Mouse (Mus musculus) brown adipose tissue, adult 24 weeks (tissue): ENCODE measurements around the gene Tpi1. TPM values are rescaled to one million over a fixed set of nuclear protein-coding genes. Genes with fewer than 3 reads are reported as not detected.

Experiments used
- H3K27ac ChIP-seq: fragments of 200-500 bp; replicated peaks from 2 replicates; pipeline ENCODE4 v1.5.1; 2012; ENCODE audit warnings: low read depth, mild to moderate bottlenecking, low read length
- H3K4me1 ChIP-seq: fragments of 200-500 bp; 2 replicates; pipeline ENCODE4 v1.6.1; 2012; ENCODE audit warnings: low read length, mixed read lengths; ENCODE audit not compliant: control insufficient read depth, insufficient read depth, insufficient read length
- H3K4me3 ChIP-seq: fragments of 200-500 bp; 2 replicates; pipeline ENCODE4 v1.5.1; 2012; ENCODE audit warnings: low read depth, mild to moderate bottlenecking, low read length, moderate library complexity; ENCODE audit not compliant: insufficient read depth
- polyA plus RNA-seq: library from polyadenylated mRNA; stranded (reverse); fragments of >200 nt; gene quantifications from 2 replicates; pipeline ENCODE4 v1.2.4, GENCODE M21; 2012; ENCODE audit not compliant: missing spikeins, insufficient read depth, insufficient read length

Tpi1 gene
- 519 and 573 TPM in 2 replicates for polyA plus RNA-seq

DNA sequence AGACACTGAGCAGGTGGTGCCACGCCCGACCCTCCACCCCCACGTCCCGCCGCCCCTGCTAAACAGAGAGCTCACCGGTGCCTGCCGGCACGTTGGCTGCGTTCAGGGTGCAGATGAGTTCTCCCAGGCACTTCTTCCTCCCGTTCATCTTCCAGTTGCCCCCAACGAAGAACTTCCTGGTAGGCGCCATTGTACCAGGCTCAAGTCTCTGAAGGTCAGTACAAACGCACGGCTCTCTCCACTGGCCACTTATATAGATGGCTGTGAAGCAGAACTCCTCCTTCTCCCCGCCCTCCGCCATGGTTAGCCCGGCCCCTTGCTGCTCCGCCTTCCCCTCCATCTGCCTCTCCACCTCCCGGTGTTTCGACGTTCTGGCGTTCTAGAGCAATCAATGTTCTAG lies at the start of gene Tpi1:
TSS of gene Tpi1 (minus strand) at position 364 of the 400 bp plus-strand sequence.
- peaks cover 9% of the 10 kb centered on the region for H3K4me1 ChIP-seq
- peak within 1 kb of the TSS; percentile 79 for H3K4me3 ChIP-seq
- H3K27ac ChIP-seq = peak within 1 kb of the TSS; percentile 63

- 0 out of 2 replicates have a peak overlapping the region, but pooled peaks have one; percentile 18 for H3K4me3 ChIP-seq
- H3K4me1 ChIP-seq = no peaks in the 10 kb centered on the region
- no peak overlapping the region for H3K27ac ChIP-seq
Observed at GRCm38 (mm10) chr6:124863125-124863657, 49.1 kb upstream of the Tpi1 start.

DNA sequence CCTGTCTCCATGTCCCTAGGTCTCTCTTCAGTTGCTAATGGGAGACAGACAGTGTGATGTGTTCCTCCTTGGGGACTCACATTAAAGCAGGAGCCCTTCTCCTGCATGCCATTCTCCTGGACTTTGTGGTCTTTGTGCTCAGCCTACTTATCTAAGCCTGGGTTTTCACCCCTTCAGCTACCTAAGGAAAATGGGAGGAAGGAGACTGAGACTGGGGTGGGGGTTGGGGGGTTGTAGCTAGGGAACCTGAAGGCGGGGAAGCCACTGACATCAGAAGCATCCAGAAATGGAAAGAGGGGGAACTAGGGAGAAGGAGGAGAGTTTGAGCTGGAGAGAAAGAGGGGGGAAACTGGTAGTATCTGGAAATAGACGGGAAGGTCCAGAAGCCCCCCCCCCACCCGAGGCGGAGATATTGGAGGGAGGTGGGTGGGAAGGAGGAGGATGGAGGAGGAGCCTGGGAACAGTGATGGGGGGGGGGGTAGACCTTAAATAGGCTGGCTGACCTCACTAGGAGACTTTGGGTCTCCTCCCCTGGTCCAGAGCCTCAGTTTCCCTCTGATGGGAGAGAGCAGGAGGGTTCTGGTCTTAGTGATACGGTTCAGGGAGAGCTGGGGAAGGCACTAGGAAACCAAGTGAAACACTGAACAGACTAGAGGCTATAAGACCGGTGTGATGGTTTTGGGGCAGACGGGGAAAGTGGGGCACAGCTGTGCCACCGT lies 48.5 kb upstream of the Tpi1 start:
- Histone ChIP-seq H3K27ac (no peak overlapping the region), H3K4me3 (no peak overlapping the region), H3K4me1 (no peaks in the 10 kb centered on the region)

DNA sequence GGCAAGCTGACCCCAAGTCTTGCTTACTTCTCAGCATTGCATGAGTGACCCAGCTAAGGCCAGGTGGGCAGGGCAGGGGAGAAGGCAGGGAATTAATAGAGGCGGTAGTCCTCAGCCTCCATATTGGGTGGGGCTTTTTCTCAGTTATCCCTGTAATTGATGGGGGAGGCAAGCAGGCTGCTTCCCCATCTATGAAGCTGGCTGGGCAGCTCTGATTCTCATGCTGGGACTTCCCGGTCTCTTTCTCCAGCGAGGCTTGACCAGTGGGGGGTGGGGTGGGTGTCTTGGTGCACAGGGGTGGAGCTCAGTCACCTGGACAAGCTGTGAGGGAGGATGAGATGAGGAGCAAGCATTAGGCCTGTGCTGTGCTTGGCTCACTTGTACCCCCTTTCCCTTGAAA lies 47.7 kb upstream of the Tpi1 start:
- H3K4me3 ChIP-seq = no peak overlapping the region
- H3K4me1 ChIP-seq = no peaks in the 10 kb centered on the region
- no peak overlapping the region for H3K27ac ChIP-seq

GRCm38 (mm10) chr6:124861266-124861665 lies 47.2 kb upstream of the Tpi1 start:
- H3K27ac ChIP-seq = no peak overlapping the region
- no peaks in the 10 kb centered on the region for H3K4me1 ChIP-seq

DNA sequence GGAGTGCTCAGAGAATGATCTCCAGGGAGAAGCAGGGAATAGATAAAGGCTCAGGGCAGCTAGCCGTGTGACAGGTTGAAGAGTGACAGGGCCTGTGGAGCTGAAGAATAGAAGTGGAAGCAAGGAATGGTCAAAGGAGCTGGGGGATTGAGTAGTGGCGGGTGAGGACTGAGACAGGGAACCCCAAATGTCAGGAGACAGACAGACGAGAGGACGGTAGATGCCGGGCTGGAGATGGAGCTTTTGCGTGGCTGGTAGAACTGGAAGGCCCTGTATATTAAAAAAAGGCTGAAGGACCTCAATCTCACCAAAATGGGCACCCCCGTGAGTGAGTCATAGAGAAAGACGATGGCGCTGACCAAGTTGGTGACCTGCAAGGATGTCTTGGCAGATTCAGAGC lies 46.4 kb upstream of the Tpi1 start:
- Histone ChIP-seq H3K4me1 (no peaks in the 10 kb centered on the region), H3K4me3 (no peak overlapping the region), H3K27ac (no peak overlapping the region)

More at GRCm38 (mm10) chr6:124861266-124861665, 47.2 kb upstream of the Tpi1 start:
- no peak overlapping the region for H3K4me3 ChIP-seq

DNA sequence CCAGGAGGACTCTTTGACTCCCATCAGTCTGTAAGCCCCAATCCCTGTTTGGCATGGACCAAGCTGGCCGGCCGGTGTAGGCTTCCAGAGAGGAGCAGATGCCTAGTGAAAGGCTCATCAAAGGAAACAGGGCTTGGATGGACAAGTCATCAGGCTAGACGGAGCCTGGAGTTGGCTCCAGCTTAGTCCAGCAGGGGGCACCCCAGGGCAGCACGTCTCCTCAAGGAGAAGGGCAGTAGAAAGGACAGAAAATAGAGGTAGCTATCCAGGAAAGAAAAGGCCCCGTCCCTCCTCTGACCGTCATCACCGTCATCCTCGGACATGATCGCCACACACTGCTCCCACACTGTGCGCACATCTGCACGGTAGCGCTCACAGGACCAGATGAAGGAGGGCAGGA lies 45.6 kb upstream of the Tpi1 start:
- no peak overlapping the region for H3K4me3 ChIP-seq
- no peaks in the 10 kb centered on the region for H3K4me1 ChIP-seq
- no peak overlapping the region for H3K27ac ChIP-seq

DNA sequence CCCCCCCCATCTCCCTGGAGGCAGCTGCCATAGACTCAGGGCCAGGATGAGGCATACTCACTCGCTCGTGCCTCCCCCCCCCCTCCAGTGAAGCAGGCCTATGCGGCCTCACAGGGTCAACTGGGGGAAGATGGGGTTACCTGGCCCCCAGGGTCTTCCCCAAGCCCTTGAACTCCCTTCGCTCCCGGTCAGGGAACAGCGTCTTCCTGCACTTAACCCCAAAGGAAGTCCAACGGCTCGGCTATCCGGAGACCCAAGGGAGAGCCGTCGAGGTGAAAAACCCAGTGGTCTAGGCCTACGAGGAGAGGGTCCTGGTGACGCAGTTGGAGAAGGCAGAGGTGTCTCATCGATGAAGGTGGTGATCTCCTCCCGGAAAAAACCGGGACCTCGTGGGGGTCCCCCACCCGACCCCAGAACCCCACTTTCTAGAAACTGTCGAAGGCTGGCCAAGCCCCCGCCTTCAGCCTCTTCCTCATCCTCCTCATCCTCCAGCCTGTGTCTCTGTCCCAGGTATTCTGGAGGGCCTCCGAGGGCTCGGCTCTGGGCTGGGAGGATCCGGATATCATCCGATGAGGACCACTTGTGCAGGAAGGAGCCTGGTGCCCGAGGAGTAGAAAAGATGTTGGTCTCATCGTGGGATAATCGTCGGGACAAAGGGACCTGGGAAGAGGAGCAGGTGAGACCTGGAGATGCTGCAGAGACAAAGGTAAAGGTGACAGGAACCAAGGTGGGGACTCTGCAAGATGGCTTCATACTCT lies 44.6 kb upstream of the Tpi1 start:
- no peaks in the 10 kb centered on the region for H3K4me1 ChIP-seq
- no peak overlapping the region for H3K27ac ChIP-seq
- no peak overlapping the region for H3K4me3 ChIP-seq

DNA sequence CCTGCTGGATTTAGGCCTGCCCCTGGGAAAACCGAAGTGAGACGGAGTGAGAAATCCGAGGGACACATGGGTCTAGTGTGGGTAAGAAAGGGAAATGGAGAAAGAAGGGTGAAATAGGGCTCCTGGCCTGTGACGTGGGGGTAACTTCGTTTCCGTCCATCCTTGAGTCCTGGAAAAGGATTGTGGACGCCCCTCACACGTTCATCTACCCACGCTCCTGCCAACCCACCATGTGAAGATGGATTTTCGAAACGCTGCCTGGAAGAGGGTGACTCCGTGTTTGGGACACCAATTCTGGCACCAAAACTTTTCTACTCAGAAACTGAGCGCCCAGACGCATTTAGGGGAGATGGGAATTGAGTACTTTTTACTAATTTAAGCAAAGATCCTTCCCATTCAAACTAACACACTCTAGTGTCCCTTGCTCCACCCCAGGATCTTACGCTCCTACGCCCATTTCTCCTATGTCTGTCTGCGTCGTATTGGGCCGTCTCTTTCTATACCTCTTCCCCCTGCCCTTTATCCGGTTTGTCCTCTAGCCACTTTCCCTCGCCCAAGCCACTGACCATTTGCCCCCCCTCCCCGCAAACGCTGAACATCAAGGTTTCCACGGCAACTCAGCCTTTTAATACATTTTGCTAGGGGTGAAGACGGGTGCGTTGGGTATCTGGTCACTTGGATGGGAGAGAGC lies 43.9 kb upstream of the Tpi1 start:
- Histone ChIP-seq H3K27ac (peak overlapping the region; percentile 20; the same call in 1 of the 2 replicates), H3K4me1 (no peaks in the 10 kb centered on the region), H3K4me3 (peak overlapping the region; percentile 66)

GRCm38 (mm10) chr6:124856916-124857839 lies 43.1 kb upstream of the Tpi1 start, which contains the start of gene P3h3:
P3h3 (minus strand) TSS chr6:124857752.
- peak within 1 kb of the TSS; percentile 66 for H3K4me3 ChIP-seq
- H3K27ac ChIP-seq = peak within 1 kb of the TSS; percentile 20; the same call in 1 of the 2 replicates
- H3K4me1 ChIP-seq = no peaks in the 10 kb centered on the region

DNA sequence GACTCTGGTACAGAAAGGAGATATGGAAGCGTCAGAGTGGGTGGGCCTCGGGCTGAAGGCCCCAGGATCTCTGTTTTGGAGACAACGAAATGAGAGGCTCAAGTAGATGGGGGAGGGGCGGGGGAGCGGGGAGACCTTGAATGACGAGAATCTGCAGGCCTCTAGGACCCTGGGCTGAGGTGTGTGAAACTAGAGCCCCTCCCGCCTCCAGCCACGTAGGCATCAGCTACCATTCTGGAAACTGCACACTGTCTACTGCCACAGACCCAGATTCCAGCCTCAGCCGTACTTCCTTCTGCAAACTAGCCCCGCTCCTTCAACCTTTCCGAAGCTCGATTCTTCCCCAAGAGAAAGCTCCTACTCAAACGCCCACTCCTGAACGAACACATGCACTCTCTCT lies 42.2 kb upstream of the Tpi1 start:
- Histone ChIP-seq H3K27ac (no peak overlapping the region), H3K4me1 (no peaks in the 10 kb centered on the region), H3K4me3 (peak overlapping the region; percentile 66; the same call in 1 of the 2 replicates)

GRCm38 (mm10) chr6:124854647-124855046 lies 40.6 kb upstream of the Tpi1 start:
- no peak overlapping the region for H3K4me3 ChIP-seq
- H3K27ac ChIP-seq = no peak overlapping the region
- H3K4me1 ChIP-seq = no peaks in the 10 kb centered on the region

DNA sequence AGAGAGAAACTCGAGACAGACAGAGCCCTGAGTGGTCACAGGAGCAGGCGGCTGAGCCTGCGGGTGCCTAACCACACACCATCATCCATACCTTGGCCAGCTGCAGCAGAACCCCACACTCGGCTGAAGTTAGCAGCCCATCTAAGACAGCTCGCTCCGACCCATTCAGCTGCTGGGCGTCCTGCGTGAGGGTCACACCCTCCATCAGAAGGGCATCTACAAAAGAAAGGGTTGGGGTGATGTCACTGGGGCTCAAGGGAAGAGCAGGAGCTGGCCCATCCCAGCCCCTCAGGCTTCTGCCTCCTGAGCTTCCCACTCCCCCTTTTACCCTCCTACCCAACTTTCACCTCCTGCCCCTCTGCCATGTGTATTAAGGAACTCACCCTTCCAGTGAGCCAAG lies 36.4 kb upstream of the Tpi1 start:
- Histone ChIP-seq H3K4me3 (no peak overlapping the region), H3K4me1 (no peaks in the 10 kb centered on the region), H3K27ac (no peak overlapping the region)

- H3K4me3 ChIP-seq = no peak overlapping the region
- no peaks in the 10 kb centered on the region for H3K4me1 ChIP-seq
Observed at GRCm38 (mm10) chr6:124847305-124847704, 33.2 kb upstream of the Tpi1 start.

More at GRCm38 (mm10) chr6:124847305-124847704, 33.2 kb upstream of the Tpi1 start:
- no peak overlapping the region for H3K27ac ChIP-seq
